Mouse (Mus musculus) midbrain, postnatal 0 days (tissue): ENCODE measurements around the gene Atp13a4. TPM values are rescaled to one million over a fixed set of nuclear protein-coding genes. Genes with fewer than 3 reads are reported as not detected.

Experiments
- ATAC-seq: fragments of 200-750 bp; cut with Nextera tagmentation; 2 replicates; pipeline ENCODE4 v1.8.0; 2017; ENCODE audit warnings: moderate number of reproducible peaks, mild to moderate bottlenecking, moderate TSS enrichment, moderate library complexity; ENCODE audit not compliant: low FRiP score
- DNase-seq: peaks from one replicate; pipeline ENCODE4 v3.0.0-alpha.2; 2015; ENCODE audit warnings: low spot score
- H3K27ac ChIP-seq: fragments of 300-500 bp; sonication (generic); 2 replicates; pipeline ENCODE4 v1.5.1; 2014; ENCODE audit warnings: low read depth, mild to moderate bottlenecking, low read length, mixed read lengths
- H3K27me3 ChIP-seq: fragments of 300-500 bp; sonication (generic); 2 replicates; pipeline ENCODE4 v1.6.1; 2014; ENCODE audit warnings: low read length, control low read depth, mixed read lengths; ENCODE audit not compliant: insufficient read depth
- H3K36me3 ChIP-seq: fragments of 300-500 bp; sonication (generic); 2 replicates; pipeline ENCODE4 v1.6.1; 2014; ENCODE audit warnings: low read length, control low read depth, mixed read lengths; ENCODE audit not compliant: insufficient read depth
- H3K4me1 ChIP-seq: fragments of 300-500 bp; sonication (generic); 2 replicates; pipeline ENCODE4 v1.6.1; 2014; ENCODE audit warnings: mild to moderate bottlenecking, control low read depth, antibody characterized with exemption, low read length, mixed read lengths; ENCODE audit not compliant: insufficient read depth
- H3K4me2 ChIP-seq: fragments of 300-500 bp; sonication (generic); 2 replicates; pipeline ENCODE4 v1.6.1; 2014; ENCODE audit warnings: low read depth, mild to moderate bottlenecking, low read length, mixed read lengths; ENCODE audit not compliant: poor library complexity, severe bottlenecking
- H3K4me3 ChIP-seq: fragments of 300-500 bp; sonication (generic); 2 replicates; pipeline ENCODE4 v1.5.1; 2014; ENCODE audit warnings: low read depth, mild to moderate bottlenecking, low read length, moderate library complexity
- H3K9ac ChIP-seq: fragments of 300-500 bp; sonication (generic); replicated peaks from 2 replicates; pipeline ENCODE4 v1.6.1; 2014; ENCODE audit warnings: mild to moderate bottlenecking, low read length, moderate library complexity, mixed read lengths; ENCODE audit not compliant: poor library complexity, severe bottlenecking
- H3K9me3 ChIP-seq: fragments of 300-500 bp; sonication (generic); 2 replicates; pipeline ENCODE4 v1.6.1; 2016; ENCODE audit warnings: low read length, control low read depth
- CTCF ChIP-seq: IDR thresholded peaks from 2 replicates; pipeline ENCODE4 v1.5.1; 2016; ENCODE audit warnings: antibody characterized with exemption, mild to moderate bottlenecking
- WGBS: fragments of 180-500 bp; shearing (Covaris S2); extraction: QIAGEN DNeasy Blood & Tissue Kit; methylation state at CpG from one replicate; pipeline ENCODE4 v1.1.7; 2014; 5-methylcytosine and 5-hydroxymethylcytosine counted together
- polyA plus RNA-seq: library from polyadenylated mRNA; unstranded; fragments of >200 nt; fragmentation: Nextera tagmentation; extraction: Ambion mirVana; gene quantifications from 2 replicates; pipeline ENCODE4 v1.2.1, GENCODE M21; 2015
- total RNA-seq: library from RNA; depleted of rRNA; stranded (reverse); fragments of >200 nt; gene quantifications from 2 replicates; pipeline ENCODE4 v1.2.3, GENCODE M21; 2014

Gene Atp13a4
- total and polyA plus RNA-seq, 2 experiments from 2014 or later: 3.0 to 3.1 TPM

DNA sequence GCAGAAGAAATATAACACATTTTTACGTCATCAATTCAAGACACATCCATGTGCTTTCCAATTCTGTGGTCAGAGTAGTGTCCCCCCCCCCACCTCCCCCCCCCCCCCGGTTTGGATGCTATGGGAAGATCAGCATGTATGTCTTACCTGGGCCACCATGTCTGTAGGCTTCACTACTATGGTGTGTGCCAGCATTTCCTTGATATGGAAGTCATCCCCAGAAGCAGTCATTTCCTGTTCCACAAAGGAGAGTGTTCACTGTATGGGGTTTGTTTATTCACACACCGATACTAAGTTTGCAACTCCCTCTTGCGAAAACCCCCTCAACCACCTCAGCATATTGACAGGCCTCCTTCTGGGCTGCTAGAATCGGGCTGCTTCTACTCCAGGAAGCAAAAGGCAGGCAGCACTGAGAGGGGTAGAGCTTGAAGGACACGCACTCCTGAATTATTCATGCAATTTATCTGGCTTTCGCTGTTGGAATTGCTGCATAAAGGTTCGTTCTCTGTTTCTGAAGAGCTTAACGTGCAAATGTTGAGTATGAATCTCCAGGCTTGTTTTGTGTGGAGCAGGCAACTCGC is 103.2 kb downstream of the Atp13a4 start:
- H3K4me3 ChIP-seq: no peak overlapping the region
- peaks cover 6% of the 10 kb centered on the region; the same call in 1 of the 2 replicates for H3K4me1 ChIP-seq
- DNase-seq (peak; percentile 3), ATAC-seq (no peak)
- H3K9ac ChIP-seq: no peak overlapping the region
- TF ChIP-seq CTCF: no peak
- H3K9me3 ChIP-seq: no peaks in the 10 kb centered on the region
- peak overlapping the region; percentile 32; the same call in 1 of the 2 replicates for H3K27ac ChIP-seq
- H3K36me3 ChIP-seq: no peaks in the 10 kb centered on the region
- H3K4me2 ChIP-seq: no peak overlapping the region
- 35% methylated on average over 10 of the region's 10 CpGs for WGBS
- no peaks in the 10 kb centered on the region for H3K27me3 ChIP-seq

DNA sequence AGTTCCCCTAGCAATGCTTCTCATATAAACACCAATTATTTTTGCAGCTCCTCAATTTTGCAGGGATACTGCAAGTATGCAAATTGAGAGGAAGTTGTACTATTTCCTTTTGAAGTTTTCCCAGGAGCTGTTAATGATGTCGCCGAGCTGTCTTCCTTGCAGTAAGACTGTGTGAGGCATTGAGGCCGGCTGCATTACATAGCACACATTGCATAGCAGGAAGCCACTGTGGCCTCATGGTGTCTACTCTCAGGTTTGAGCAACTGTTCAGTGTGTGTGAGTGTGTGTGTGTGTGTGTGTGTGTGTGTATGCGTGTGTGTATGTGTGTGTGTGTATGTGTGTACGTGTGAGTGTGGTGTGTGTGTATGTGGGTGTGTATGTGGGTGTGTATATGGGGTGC is 106.6 kb downstream of the Atp13a4 start:
- WGBS: 69% methylated on average over 5 of the region's 5 CpGs
- Histone ChIP-seq H3K27me3 (no peaks in the 10 kb centered on the region), H3K4me3 (no peak overlapping the region), H3K9ac (no peak overlapping the region), H3K36me3 (no peaks in the 10 kb centered on the region), H3K27ac (no peak overlapping the region), H3K4me2 (no peak overlapping the region), H3K9me3 (no peaks in the 10 kb centered on the region), H3K4me1 (peaks cover 6% of the 10 kb centered on the region; the same call in 1 of the 2 replicates)
- peak; percentile 60; the same call in 1 of the 2 replicates for ATAC-seq
- DNase-seq: peak; percentile 6
- TF ChIP-seq CTCF: no peak

DNA sequence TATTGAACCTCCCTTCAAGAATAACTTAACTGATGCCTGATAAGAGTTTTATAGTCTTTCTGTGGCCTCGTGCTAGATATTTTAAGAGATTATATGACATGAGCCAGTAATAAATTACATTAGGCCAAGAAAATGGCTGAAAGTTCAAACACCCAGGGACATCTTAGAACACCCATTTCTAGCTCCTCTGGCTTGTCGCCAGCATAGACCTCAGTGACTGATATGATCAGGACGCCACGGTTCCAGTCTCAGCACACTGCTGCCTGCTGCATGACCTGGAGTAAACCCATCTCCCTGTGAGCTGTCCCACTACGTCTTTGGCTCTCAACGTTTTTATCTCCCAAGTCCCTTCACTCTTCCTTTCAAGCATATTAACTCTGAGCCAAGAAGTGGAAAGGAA is 108.9 kb downstream of the Atp13a4 start:
- Histone ChIP-seq H3K27me3 (no peaks in the 10 kb centered on the region), H3K9me3 (no peaks in the 10 kb centered on the region), H3K4me2 (no peak overlapping the region), H3K36me3 (no peaks in the 10 kb centered on the region), H3K4me3 (no peak overlapping the region), H3K4me1 (no peaks in the 10 kb centered on the region), H3K27ac (no peak overlapping the region), H3K9ac (no peak overlapping the region)
- ATAC-seq (no peak), DNase-seq (no peak)
- TF ChIP-seq CTCF: no peak
- WGBS: 84% methylated on average over 6 of the region's 6 CpGs

DNA sequence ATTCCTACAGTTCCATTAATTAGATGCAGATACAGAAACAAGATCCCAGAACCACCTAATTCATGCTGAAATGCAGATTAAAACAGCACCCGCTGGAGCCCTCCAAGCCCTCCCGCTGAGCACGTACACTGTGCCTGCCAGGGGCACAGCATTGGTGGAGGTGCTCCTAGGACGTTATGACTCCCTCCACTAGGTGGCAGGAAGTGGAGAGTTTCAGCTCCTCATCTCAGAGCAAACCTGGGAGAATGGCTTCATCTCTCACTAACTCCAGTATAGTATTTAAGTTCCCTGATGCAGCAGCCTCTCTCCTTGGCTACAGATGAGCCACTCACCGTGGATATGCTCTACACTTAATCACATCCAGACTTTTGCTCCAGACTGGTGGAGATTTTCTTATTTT is 110.0 kb downstream of the Atp13a4 start:
- peak; percentile 73 for TF ChIP-seq CTCF
- WGBS: 14% methylated on average over 5 of the region's 5 CpGs
- peak; percentile 63 for DNase-seq
- Histone ChIP-seq H3K9me3 (no peaks in the 10 kb centered on the region), H3K4me1 (no peaks in the 10 kb centered on the region), H3K9ac (no peak overlapping the region), H3K4me2 (no peak overlapping the region), H3K36me3 (no peaks in the 10 kb centered on the region), H3K27ac (no peak overlapping the region), H3K27me3 (no peaks in the 10 kb centered on the region), H3K4me3 (no peak overlapping the region)
- no peak for ATAC-seq

DNA sequence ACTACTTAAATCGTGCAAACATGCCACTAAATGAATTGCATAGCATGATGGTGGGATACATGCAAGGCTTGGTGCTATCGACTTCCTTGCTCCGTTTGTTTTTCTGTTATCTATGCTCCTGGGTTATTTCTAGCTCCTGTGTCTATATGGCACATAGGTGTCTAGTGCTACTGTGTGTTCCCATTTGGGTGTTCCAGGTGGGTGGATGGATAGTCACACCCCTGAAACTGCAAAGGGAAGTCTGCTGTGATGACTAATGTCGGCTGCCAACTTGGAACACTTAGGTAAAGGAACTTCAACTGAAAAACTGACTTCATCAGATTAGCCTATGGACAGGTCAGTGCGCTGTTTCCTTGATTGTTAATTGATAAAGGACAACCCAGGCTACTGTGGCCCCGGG is 129.8 kb downstream of the Atp13a4 start:
- H3K4me1 ChIP-seq: no peaks in the 10 kb centered on the region
- ATAC-seq: no peak
- TF ChIP-seq CTCF: no peak
- no peaks in the 10 kb centered on the region for H3K9me3 ChIP-seq
- H3K27me3 ChIP-seq: no peaks in the 10 kb centered on the region
- DNase-seq: no peak
- H3K4me2 ChIP-seq: no peak overlapping the region
- 91% methylated on average over 6 of the region's 6 CpGs for whole genome bisulfite sequencing
- no peak overlapping the region for H3K9ac ChIP-seq
- no peak overlapping the region for H3K27ac ChIP-seq
- H3K4me3 ChIP-seq: no peak overlapping the region
- no peaks in the 10 kb centered on the region for H3K36me3 ChIP-seq

DNA sequence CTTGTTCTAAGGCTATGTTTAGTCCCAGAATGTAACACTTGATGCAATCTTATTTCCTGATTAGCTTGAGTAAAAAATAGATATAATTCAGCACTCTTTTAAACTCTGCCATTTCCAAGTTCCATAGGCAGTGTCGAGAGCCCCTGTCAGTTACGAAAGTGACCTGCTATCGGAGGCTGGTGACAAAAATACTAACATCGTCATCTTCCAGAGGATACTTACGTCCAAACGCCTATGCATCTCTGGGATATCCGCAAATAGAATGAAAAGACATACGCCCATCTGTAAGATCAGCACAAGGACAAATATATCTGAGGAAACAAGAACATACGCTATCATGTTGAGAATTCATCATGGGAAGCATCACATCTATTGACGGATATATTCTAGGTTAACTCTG is 137.3 kb downstream of the Atp13a4 start:
- H3K9ac ChIP-seq: no peak overlapping the region
- no peak overlapping the region for H3K27ac ChIP-seq
- no peaks in the 10 kb centered on the region for H3K9me3 ChIP-seq
- no peak overlapping the region for H3K4me3 ChIP-seq
- WGBS: 95% methylated on average over 10 of the region's 10 CpGs
- no peaks in the 10 kb centered on the region for H3K27me3 ChIP-seq
- ATAC-seq (no peak), DNase-seq (no peak)
- TF ChIP-seq CTCF: no peak
- H3K4me1 ChIP-seq: no peaks in the 10 kb centered on the region
- H3K36me3 ChIP-seq: no peaks in the 10 kb centered on the region
- no peak overlapping the region for H3K4me2 ChIP-seq
